Mouse (Mus musculus): ENCODE results near the gene Dnal1.

The Dnal1 gene

GRCm38 (mm10) chr12:84161116-84161515, 47.0 kb downstream of the Dnal1 start:
- in situ Hi-C loops (cut with MboI, MseI), result loop anchor here (5.0 to 10.0 kb wide), 2 partner anchors 91 to 94 kb away; no protein-coding TSS in a partner anchor

- in situ Hi-C loops (cut with MboI, MseI), result loop anchor here (5.0 to 10.0 kb wide), 2 partner anchors 90 to 93 kb away; no protein-coding TSS in a partner anchor
Measured at GRCm38 (mm10) chr12:84161616-84162433, 47.7 kb downstream of the Dnal1 start.

- in situ Hi-C loops (cut with MboI, MseI), result loop anchor here (5.0 to 10.0 kb wide), 2 partner anchors 89 to 92 kb away; no protein-coding TSS in a partner anchor
Measured at GRCm38 (mm10) chr12:84163133-84163532, 49.0 kb downstream of the Dnal1 start.

DNA sequence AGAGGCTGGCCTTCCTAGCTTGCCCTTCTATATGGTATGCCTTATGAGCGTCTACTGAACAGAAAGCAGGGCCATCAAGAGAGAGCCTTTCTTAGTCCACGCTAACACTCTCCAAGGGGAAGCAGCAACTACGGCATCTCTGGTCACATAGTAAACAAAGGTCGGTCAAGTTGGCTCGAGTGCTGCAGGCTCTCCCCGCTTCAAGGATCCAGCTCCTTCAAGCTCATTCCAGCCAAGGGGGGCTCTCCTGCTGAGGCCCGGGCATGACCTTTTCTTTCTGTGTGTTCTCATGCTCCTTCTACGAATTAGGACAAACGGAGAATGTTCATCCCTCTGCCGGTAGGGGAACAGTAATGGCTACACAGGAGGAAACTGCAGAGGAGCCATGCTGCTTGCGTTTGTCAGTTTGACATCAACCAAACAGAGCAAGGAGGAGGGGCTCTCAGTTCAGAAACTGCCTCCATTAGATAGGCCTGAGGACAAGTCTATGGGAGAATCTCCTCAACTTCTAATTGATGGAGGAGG, 49.5 kb downstream of the Dnal1 start:
- in situ Hi-C loops (cut with MboI, MseI), result loop anchor here (5.0 to 10.0 kb wide), 2 partner anchors 89 to 91 kb away; no protein-coding TSS in a partner anchor

DNA sequence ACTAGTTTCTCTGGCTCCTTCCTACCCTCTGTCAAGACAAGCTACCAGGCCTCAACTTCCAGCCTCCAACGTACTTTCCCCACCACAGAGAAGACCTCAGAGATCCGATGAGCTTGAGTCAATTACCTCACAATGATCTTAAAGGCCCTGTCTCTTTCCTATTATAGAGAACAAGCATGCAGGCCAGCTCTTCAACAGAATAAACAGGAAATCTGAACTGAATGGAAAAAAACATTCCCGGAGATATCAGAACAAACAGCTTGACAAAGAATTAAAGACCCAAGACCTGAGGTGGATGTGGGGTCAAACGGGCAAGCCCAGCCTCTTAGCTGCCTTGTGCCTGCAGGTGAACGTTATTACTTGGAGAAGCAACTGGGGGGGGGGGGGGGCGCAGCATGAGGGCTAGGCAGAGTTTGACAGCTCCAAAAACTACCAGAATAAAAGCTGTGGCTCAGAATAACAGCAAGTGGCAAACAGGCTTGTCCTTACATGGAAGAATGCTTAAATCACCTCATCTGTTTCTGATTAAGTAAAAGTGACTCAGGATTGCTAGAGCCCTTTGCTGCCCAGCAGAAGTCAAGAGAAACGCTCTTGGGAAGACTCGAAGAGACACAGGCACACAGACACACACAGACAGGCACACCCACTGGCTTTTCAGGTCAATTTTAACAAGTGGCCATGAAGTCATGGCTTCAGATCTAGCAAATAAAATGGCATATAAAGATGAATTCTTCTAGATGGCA, 51.6 kb downstream of the Dnal1 start:
- in situ Hi-C loops (cut with MboI, MseI), result loop anchor here in 1 of 2 experiments (10.0 kb wide), 1 partner anchor 89 kb away; no protein-coding TSS in a partner anchor

GRCm38 (mm10) chr12:84170610-84171009, 56.4 kb downstream of the Dnal1 start:
- in situ Hi-C loops (cut with MboI, MseI), result no loop called here

DNA sequence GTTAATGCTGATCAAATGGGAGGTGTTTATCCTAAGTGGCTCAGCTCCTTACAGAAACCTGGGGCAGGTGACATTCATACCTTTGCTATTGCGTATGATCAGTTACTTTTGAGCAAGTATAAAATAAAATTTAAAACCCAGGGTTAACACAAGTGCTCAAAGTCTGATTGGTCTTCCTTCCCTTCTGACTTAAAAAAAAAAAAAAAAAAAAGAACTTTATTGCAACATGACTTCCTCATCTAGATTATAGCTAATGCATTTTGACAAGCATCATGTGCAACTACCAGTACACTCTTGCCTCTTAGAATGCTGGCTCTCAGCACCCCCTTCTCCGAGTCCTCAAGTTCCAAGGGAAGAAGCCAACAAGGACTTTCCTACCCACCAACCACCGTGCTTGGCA, 58.0 kb downstream of the Dnal1 start:
- in situ Hi-C loops (cut with MboI, MseI), result no loop called here

DNA sequence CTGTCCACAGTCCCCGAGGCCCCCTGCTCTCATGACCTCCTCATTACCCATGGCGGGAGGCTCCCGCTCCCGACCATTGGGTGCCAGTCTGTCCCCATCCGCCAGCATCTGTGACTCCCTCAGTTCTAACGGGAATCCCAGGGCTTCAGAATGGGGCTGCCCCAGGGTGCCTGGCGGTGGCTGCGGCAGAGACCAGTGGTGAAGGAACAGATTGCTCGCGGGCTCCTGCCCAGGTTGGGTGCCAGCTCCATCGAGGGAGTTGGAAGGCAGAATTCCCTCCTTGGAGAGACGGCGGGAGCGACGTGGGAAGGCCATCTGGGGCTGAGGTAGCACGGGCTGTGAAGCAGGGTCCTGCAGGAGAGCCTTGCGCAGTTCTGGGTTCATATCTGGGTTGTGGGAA, 58.7 kb downstream of the Dnal1 start:
- in situ Hi-C loops (cut with MboI, MseI), result no loop called here

DNA sequence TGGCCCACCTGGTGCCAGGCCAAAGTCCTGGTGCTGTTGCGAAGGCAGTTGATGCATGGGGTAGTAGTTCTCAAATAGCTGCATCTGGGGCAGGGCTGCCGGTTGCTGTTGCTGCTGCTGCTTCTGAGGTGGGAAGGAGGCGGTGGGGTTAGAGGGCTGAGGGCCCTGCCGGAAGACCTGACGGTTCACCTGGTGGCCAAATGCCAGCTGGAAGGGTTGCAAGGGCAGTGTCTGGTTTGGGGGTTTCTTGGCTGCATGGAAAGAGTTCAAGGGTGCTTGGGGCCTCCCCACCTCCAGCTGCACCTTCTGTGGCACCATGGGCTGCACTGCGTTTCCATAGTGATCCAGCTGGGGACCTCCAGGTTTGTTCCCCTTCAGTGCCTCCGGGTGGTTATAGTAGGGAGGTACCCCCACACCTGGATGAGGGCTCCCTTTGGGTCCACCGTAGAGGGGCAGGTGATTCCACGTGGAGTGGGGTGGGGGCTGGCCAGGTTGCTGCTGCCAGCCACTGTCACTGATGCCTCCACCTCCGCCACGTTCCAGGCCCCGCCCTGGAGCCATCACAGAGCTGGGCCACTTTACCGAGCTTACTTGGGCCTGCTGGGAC, 59.2 kb downstream of the Dnal1 start:
- in situ Hi-C loops (cut with MboI, MseI), result no loop called here

DNA sequence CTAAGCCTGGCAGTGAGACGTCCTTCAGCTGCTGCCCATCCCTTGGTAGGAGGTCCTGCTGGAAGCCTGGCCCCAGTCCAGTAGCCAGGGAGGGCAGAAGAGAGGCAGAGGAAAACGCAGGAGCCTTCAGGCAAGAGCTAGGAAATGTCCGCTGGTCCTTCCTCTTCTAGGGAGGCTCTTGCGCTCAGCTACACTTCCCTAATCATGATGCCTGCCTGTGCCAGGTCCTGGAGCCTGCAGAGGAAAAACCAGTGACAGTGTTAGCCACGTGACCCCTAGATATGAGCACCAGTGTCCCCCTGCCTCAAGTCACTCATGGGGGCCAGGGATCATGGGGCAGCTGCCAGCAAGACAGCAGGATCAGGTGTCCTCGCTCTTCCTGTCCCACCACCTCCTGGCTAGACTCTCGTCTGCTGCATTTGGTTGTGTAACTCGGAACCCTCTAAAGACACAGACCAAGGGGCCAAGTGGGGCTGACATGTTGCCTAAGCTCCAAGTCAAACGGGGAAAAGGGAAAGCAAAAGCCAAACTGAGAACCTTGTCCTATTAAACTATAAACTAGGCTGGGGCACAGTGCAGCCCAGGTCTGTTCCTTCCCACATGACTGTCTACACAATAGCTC, 60.1 kb downstream of the Dnal1 start:
- in situ Hi-C loops (cut with MboI, MseI), result no loop called here

DNA sequence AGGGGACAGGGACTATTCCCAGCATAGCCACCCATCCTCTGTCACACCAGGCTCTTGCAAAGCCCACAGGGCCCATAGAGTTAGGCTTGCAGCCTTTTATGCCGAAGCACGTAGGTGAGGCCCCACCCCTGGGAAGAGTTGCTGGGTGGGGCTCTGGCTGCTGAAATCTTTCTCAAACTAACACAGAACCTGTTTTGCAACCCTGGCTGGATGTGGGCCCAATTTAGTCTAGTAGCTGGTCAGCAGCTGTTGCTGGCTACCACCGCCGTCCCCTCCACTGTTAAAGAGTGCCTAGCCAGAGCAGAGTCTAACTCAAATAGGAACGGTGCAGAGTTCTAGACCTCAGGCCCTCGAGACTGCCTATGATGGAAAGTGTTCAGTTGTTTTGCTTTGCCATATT, 60.7 kb downstream of the Dnal1 start:
- in situ Hi-C loops (cut with MboI, MseI), result no loop called here

DNA sequence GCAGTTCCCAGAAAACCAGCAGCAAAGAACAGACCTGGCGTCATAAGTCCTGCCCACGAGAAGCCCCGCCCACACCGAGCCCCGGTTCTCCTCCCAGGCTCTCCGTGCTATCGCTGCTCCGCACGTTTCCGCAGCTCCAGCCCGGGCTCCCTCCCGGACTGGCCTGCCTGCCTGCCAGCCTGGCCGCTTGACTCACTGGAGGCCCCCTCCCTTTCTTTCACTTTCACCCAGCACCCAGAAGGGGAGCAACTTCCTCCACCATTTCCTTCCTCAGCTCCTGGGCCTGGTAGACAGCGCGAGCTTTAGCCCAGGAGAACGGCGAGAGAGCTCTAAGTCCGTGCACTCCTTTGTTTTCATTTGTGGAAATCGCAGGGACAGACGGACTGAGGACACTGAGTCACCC, 61.5 kb downstream of the Dnal1 start:
- in situ Hi-C loops (cut with MboI, MseI), result no loop called here

DNA sequence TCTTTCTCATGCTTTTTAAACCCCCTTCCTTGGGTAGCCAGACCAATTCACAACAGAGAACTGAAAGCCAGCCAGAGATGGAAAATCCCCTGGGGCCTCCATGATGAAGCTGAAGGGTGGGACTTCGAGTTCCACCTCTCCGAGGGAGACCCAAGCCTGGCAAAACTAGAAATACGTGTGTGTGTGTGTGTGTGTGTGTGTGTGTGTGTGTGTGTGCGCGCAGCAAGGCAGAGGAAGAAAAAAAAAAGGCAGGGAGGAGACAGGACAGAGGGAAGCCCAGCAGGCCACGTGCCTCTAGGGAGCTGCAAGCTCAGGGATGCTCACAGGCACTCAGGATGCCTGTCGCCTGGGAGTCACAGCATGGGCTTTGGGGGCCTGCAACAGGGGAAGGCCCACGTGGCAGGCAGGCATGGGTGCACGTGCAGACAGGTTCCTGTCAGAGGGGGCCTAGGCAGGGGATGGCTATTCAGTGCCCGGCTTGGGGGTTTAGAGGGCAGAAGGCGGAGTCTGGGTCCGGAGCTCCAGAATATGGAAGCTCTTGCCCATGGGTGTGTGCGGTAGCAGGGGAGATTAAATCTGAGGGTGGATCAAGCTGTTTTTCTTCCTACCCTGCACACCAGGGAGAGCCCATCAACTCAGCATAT, 62.1 kb downstream of the Dnal1 start:
- in situ Hi-C loops (cut with MboI, MseI), result no loop called here

GRCm38 (mm10) chr12:84176886-84177765, 63.0 kb downstream of the Dnal1 start:
- in situ Hi-C loops (cut with MboI, MseI), result no loop called here

DNA sequence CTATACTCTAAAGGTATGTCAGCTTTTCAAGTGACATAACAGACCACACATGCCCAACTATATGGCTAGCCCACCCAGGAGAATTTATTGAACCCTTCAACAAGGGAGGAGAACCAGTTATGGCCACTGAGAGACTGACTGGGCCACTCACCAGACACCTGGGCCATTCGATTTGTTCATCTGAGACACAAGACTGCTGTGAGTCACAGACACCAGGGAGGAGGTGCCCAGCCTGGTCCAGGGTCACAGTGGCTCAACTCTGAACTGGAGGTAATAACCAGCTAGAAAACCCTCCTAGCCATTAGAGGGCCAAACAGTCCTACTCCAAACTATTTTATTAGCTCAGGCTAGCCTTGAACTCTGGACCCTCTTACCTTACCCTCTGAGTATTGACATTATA, 63.9 kb downstream of the Dnal1 start:
- in situ Hi-C loops (cut with MboI, MseI), result no loop called here

DNA sequence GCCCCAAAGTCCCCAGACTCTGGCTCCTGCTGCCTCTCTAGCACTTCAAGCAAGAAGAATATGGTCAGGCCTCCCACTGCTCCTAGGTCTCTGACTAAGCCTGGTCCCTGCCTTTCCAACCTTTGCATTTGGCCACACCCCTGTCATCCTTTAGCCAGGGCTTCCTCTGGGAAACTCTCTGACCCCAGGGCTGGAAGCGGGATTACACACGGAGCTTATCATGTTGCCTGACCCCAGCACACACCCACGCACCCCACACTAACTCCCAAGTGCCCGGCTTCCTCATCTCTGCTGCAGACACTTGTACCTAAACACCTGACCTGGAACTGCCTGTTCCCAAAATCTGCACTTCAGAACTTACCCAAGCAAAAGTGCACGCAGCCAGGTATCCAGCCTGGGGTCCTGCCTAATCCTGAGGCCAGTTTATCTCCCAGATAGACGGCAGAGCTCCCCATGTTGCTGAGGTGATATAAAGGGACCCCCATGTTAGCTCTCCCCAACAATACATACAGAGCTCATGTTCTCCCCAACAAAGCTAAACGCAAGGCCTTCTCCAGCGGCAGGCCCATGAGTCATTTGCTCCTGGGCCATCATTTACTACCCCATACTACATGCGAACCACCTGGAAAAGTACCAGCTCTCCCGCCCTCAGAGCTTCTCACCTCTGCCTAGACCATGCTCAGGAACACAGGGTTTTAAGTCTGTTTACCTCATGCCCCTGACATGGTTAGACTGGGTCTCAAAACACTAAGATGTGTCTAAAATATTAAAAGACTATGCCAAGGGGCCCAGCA, 64.7 kb downstream of the Dnal1 start:
- in situ Hi-C loops (cut with MboI, MseI), result no loop called here

DNA sequence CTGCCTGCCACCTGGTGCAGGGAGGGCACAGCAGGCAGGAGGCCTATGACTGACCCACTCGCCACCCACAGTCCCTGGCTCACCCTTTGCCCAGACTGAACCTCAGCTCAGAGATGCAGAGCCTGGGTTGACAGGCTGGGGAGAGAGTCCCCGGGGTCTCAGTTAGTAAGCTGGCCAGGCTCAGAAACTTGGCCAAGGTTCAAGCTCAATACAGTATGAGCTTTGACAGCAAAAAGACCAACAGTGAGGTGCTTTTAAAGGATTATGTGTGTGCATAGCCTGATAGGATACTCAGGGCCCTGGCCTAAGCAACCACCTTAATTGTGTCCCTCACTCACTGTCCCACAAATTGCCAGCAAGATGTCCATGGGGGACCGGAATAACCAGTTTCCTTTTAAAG, 65.9 kb downstream of the Dnal1 start:
- in situ Hi-C loops (cut with MboI, MseI), result no loop called here

DNA sequence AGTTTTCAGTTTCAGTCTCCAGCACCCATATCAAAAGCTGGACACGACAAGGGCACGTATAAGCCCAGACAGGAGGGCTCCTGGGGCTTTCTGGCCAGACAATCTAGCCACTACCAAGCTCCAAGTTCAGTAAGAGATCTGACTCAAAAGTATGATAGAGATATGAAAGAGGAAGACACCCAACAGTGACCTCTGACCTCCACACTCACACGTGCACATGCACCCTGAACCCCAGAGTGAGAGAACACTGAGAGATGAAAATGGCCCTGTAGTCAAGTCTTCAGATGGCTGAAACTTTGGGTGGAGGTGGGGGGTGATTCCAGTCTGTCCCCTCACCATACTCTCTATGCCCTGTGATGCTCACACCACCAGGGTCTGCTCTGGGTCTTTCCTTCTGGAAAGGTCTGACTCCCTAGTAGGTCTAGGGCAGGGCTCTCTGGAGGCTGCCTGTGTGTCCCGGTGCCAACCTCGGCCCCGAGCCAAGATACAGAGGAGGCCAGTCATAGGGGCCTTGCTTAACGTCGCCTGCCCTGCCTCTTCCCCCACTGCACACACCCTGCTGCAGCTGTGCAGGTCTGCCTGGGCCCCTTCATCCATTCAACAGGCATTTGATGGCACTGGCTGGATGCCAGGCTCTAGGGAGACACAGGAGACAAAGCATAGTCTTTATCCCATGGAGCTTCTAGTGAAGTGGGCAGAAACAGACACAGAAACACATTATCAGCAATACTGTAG, 66.7 kb downstream of the Dnal1 start:
- in situ Hi-C loops (cut with MboI, MseI), result no loop called here
